Mouse (Mus musculus) left cerebral cortex, adult 8-10 months (tissue): Measurements from ENCODE around the gene Fam210b. TPM values are rescaled to one million over a fixed set of nuclear protein-coding genes. Genes with fewer than 3 reads are reported as not detected.

ENCODE experiments used
- DNase-seq, 2 experiments: peaks; one replicate each; pipeline ENCODE4 v3.0.0; 2022; ENCODE audit warnings: low spot score in 2 of 2
- total RNA-seq, 4 experiments: library from RNA; stranded (reverse); gene quantifications; 2 replicates each; pipeline ENCODE4 v1.2.4; 2022

Gene Fam210b
- total RNA-seq, 4 experiments from 2014 or later, result 14.2 to 17.6 (median 16.2) TPM

GRCm38 (mm10) chr2:172401116-172401825 lies 55.9 kb downstream of the Fam210b start:
- no peak for DNase-seq

GRCm38 (mm10) chr2:172404239-172404638 lies 58.9 kb downstream of the Fam210b start:
- DNase-seq, result no peak

GRCm38 (mm10) chr2:172405011-172405410 lies 59.6 kb downstream of the Fam210b start:
- no peak for DNase-seq

Other genes with a start within 250 kb of the Fam210b start
- gene Mc3r, start 97.1 kb upstream of the Fam210b start, total RNA-seq, result under 1 TPM; 0.41 to 0.93 (median 0.53) TPM
- 1 to 10 TPM in 3 of 4 experiments, under 1 TPM in 1; 0.93 to 2.3 (median 1.8) TPM for gene Aurka, start 25.0 kb downstream of the Fam210b start, total RNA-seq
- 10 to 100 TPM; 24.8 to 36.1 (median 29.7) TPM for gene Cstf1, start 25.1 kb downstream of the Fam210b start, total RNA-seq
- gene Cass4, start 48.2 kb downstream of the Fam210b start, total RNA-seq, result under 1 TPM; 0.19 to 0.46 (median 0.37) TPM
- gene Rtf2, start 95.0 kb downstream of the Fam210b start, total RNA-seq, result 10 to 100 TPM; 67.7 to 75.2 (median 72.8) TPM
- not detected for gene Gcnt7, start 113.0 kb downstream of the Fam210b start, total RNA-seq
- not detected for gene Fam209, start 127.0 kb downstream of the Fam210b start, total RNA-seq
- under 1 TPM; 0.12 to 0.16 (median 0.13) TPM for gene Tfap2c, start 204.0 kb downstream of the Fam210b start, total RNA-seq